8 mouse cellular contexts compared by ENCODE assay signal in genomic region chr7:49616258-49616735, GRCm38 (mm10). TPM values are rescaled to one million over a fixed set of nuclear protein-coding genes. Genes with fewer than 3 reads are reported as not detected.
DNase-seq lines count a peak whose midpoint lies in the region; ATAC-seq and TF ChIP-seq lines count a peak whose summit lies in the region.

No protein-coding gene starts in this region.

- H3K9ac ChIP-seq in hindbrain, embryonic 12.5 days: no peak overlapping the region
- no peak overlapping the region for H3K9ac ChIP-seq in midbrain, postnatal 0 days (replicated peaks; ENCODE audit: low read length, poor library complexity, severe bottlenecking)
- H3K9ac ChIP-seq in stomach, postnatal 0 days (ENCODE audit: low read length): no peak overlapping the region

- TF ChIP-seq CTCF in bone marrow, adult 2 months (IDR thresholded peaks at IDR 0.05; ENCODE audit: control insufficient read depth, insufficient read depth, low read length): peak; percentile 89
- TF ChIP-seq CTCF in midbrain, postnatal 0 days (IDR thresholded peaks at IDR 0.05): peak; percentile 82
- peak; percentile 80 for TF ChIP-seq CTCF in stomach, postnatal 0 days (IDR thresholded peaks at IDR 0.05; ENCODE audit: low read depth)

- peaks cover 64% of the 10 kb centered on the region for H3K27me3 ChIP-seq in hindbrain, embryonic 12.5 days
- peaks cover 23% of the 10 kb centered on the region; the same call in 1 of the 2 replicates for H3K27me3 ChIP-seq in limb, embryonic 10.5 days (ENCODE audit: low read depth, poor library complexity, severe bottlenecking)
- H3K27me3 ChIP-seq in midbrain, postnatal 0 days (ENCODE audit: insufficient read depth, low read length): 0 out of 2 replicates have a peak, but pooled peaks cover 7% of the 10 kb centered on the region
- H3K27me3 ChIP-seq in stomach, postnatal 0 days (ENCODE audit: control insufficient read depth, insufficient read depth, low read length): no peaks in the 10 kb centered on the region; the same call in 1 of the 2 replicates

- peak; percentile 66 to 75 for DNase-seq in right cerebral cortex, adult 2 months (ENCODE audit: low spot score in 2 of 2)
- no peak for DNase-seq in right cerebral cortex, postnatal 36 days (ENCODE audit: low spot score in 2 of 2)
- peak; percentile 17 for DNase-seq in fibroblast of lung, adult 2 months (ENCODE audit: low read depth)
- DNase-seq in limb, embryonic 10.5 days (ENCODE audit: low spot score): peak; percentile 85
- DNase-seq in midbrain, postnatal 0 days (ENCODE audit: low spot score): peak; percentile 76
- peak; percentile 71 for DNase-seq in stomach, postnatal 0 days (ENCODE audit: low spot score)

- no peaks in the 10 kb centered on the region for H3K9me3 ChIP-seq in hindbrain, embryonic 12.5 days (replicated peaks)
- no peaks in the 10 kb centered on the region for H3K9me3 ChIP-seq in limb, embryonic 10.5 days (replicated peaks)
- H3K9me3 ChIP-seq in midbrain, postnatal 0 days (ENCODE audit: low read length): no peaks in the 10 kb centered on the region
- H3K9me3 ChIP-seq in stomach, postnatal 0 days (ENCODE audit: control insufficient read depth, low read length): no peaks in the 10 kb centered on the region

- 9% methylated on average over 7 of the region's 7 CpGs for whole genome bisulfite sequencing in bone marrow, adult 2 months
- 5% methylated on average over 6 of the region's 7 CpGs for WGBS in hindbrain, embryonic 12.5 days
- WGBS in limb, embryonic 10.5 days: 12% methylated on average over 6 of the region's 7 CpGs
- 6% methylated on average over 7 of the region's 7 CpGs for WGBS in midbrain, postnatal 0 days
- WGBS in stomach, postnatal 0 days: 10% methylated on average over 6 of the region's 7 CpGs

- TF ChIP-seq POLR2A in bone marrow, adult 2 months (IDR thresholded peaks at IDR 0.05; ENCODE audit: borderline replicate concordance, control insufficient read depth, low read depth, low read length): no peak

- H3K27ac ChIP-seq in bone marrow, adult 2 months (ENCODE audit: control insufficient read depth, insufficient read depth, low read depth, low read length, poor library complexity): no peak overlapping the region
- H3K27ac ChIP-seq in hindbrain, embryonic 12.5 days: no peak overlapping the region
- no peak overlapping the region for H3K27ac ChIP-seq in limb, embryonic 10.5 days
- H3K27ac ChIP-seq in midbrain, postnatal 0 days (ENCODE audit: low read depth, low read length): no peak overlapping the region
- H3K27ac ChIP-seq in stomach, postnatal 0 days (replicated peaks): no peak overlapping the region

- H3K4me2 ChIP-seq in hindbrain, embryonic 12.5 days (replicated peaks): peak overlapping the region; percentile 29; the same call in 1 of the 2 replicates
- H3K4me2 ChIP-seq in midbrain, postnatal 0 days (ENCODE audit: low read depth, low read length, poor library complexity, severe bottlenecking): peak overlapping the region; percentile 38
- H3K4me2 ChIP-seq in stomach, postnatal 0 days (replicated peaks; ENCODE audit: low read depth): no peak overlapping the region; the same call in 1 of the 2 replicates

- peak; percentile 68 for ATAC-seq in hindbrain, embryonic 12.5 days (ENCODE audit: low FRiP score)
- ATAC-seq in midbrain, postnatal 0 days (ENCODE audit: low FRiP score): peak; percentile 53; the same call in 1 of the 2 replicates
- peak; percentile 60; the same call in 1 of the 2 replicates for ATAC-seq in stomach, postnatal 0 days (ENCODE audit: low FRiP score, low TSS enrichment)

- TF ChIP-seq EP300 in stomach, postnatal 0 days (optimal IDR thresholded peaks at IDR 0.05): no peak

- H3K36me3 ChIP-seq in hindbrain, embryonic 12.5 days: no peaks in the 10 kb centered on the region
- no peaks in the 10 kb centered on the region for H3K36me3 ChIP-seq in limb, embryonic 10.5 days
- H3K36me3 ChIP-seq in midbrain, postnatal 0 days (ENCODE audit: insufficient read depth, low read length): no peaks in the 10 kb centered on the region
- no peaks in the 10 kb centered on the region for H3K36me3 ChIP-seq in stomach, postnatal 0 days (ENCODE audit: control insufficient read depth, insufficient read depth, low read length)

- H3K4me1 ChIP-seq in bone marrow, adult 2 months (ENCODE audit: control insufficient read depth, insufficient read depth, low read length): no peaks in the 10 kb centered on the region
- H3K4me1 ChIP-seq in hindbrain, embryonic 12.5 days: no peaks in the 10 kb centered on the region
- H3K4me1 ChIP-seq in limb, embryonic 10.5 days: no peaks in the 10 kb centered on the region
- H3K4me1 ChIP-seq in midbrain, postnatal 0 days (ENCODE audit: insufficient read depth, low read length): no peaks in the 10 kb centered on the region
- no peaks in the 10 kb centered on the region for H3K4me1 ChIP-seq in stomach, postnatal 0 days (replicated peaks; ENCODE audit: control insufficient read depth, insufficient read depth)

- no peak overlapping the region for H3K4me3 ChIP-seq in bone marrow, adult 2 months (replicated peaks; ENCODE audit: control insufficient read depth, low read depth, low read length)
- no peak overlapping the region for H3K4me3 ChIP-seq in hindbrain, embryonic 12.5 days
- H3K4me3 ChIP-seq in limb, embryonic 10.5 days: no peak overlapping the region
- H3K4me3 ChIP-seq in midbrain, postnatal 0 days (ENCODE audit: low read depth, low read length): peak overlapping the region; percentile 13; the same call in 1 of the 2 replicates
- no peak overlapping the region for H3K4me3 ChIP-seq in stomach, postnatal 0 days (ENCODE audit: low read depth, low read length)

RNA-seq across cellular contexts. Expression of gene Dbx1, which starts 20.4 kb away (rescaled TPM):
- polyA plus RNA-seq in bone marrow, adult 2 months (2011; ENCODE audit: insufficient read depth, insufficient read length, low replicate concordance, missing spikeins): not detected in 2 replicates
- 17.9 and 30.8 TPM in 2 replicates for polyA plus RNA-seq in hindbrain, embryonic 12.5 days (2016; fragmentation: Nextera tagmentation; extraction: Ambion mirVana)
- polyA plus RNA-seq in limb, embryonic 10.5 days (2016; fragmentation: Nextera tagmentation; extraction: Ambion mirVana): not detected in 2 replicates
- 0.77 and 1.6 TPM in 2 replicates for total RNA-seq in midbrain, postnatal 0 days (2014; rRNA removed)
- 0.84 and 1.2 TPM in 2 replicates for polyA plus RNA-seq in midbrain, postnatal 0 days (2015; fragmentation: Nextera tagmentation; extraction: Ambion mirVana)
- polyA plus RNA-seq in stomach, postnatal 0 days (2015; fragmentation: Nextera tagmentation; extraction: Ambion mirVana): not detected in 2 replicates

Comparison
In these comparisons a context has a peak if more than half of its experiments do, and no peak if none do; other contexts are left out.
1. DNase-seq: peak in right cerebral cortex, adult 2 months (2 of 2), fibroblast of lung, adult 2 months (single experiment), limb, embryonic 10.5 days (single experiment), midbrain, postnatal 0 days (single experiment) and stomach, postnatal 0 days (single experiment); none in right cerebral cortex, postnatal 36 days (0 of 2).
2. Peak in every context shown above with its lines, with median percentiles within 50 percentile points of each other: CTCF ChIP-seq and ATAC-seq.